Mouse (Mus musculus) liver, postnatal 0 days (tissue): ENCODE measurements around the gene Mospd3.

Source experiments
- CTCF ChIP-seq: sonication (generic); IDR thresholded peaks from 2 replicates; pipeline ENCODE4 v1.5.1; 2016; ENCODE audit warnings: antibody characterized with exemption, low read depth
- EP300 ChIP-seq: IDR thresholded peaks from 2 replicates; pipeline ENCODE4 v1.6.1; 2016; ENCODE audit warnings: antibody characterized with exemption, low read depth, mild to moderate bottlenecking

DNA sequence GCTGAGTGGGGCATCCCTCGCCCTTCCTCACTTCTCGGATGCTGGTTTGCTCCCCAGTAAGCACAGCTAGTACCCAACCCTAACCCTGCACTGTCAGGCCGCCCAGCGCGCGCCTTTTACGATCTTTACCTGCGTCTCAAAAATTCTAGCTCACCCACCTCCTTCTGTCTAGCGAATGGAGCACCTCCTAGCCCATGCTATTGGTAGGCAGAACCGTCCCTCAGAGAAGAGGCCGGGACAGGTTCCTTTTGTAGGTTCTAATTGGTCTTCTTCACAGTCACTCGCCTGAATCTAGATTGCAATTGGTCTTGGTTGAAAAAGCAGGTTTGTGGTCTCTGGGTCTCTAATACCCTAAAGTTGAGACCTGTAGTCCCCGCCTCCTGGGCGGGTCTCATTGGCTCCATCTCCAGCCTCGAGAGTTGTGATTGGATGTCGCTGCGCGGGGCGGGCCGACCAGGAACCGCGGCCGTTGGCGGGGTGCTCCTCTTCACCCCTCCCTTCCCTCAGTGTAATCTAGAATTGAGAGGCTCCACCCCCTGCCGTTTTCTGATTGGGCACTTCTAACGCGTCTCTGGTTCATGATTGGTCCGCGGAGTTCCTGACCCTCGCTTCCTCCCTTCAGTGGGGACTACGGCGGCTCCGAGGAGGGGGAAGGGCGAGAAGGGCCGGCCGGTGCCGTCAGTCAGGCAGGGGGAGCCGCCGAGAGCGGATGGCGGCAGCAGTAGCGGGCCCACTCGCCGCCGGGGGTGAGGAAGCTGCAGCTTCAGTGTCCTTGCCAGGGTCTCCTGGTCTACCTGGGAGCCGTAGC lies 27.8 kb upstream of the Mospd3 start, which contains the start of the genes Fbxo24, Lrch4 and Gm20605:
- TF ChIP-seq CTCF (peak; percentile 34), EP300 (peak; percentile 52)
